Mouse (Mus musculus) Patski (cell line): ENCODE measurements around the gene Isg15. TPM values are rescaled to one million over a fixed set of nuclear protein-coding genes. Genes with fewer than 3 reads are reported as not detected.

Experiments used
- ATAC-seq: fragments of 100-300 bp; one replicate; pipeline ENCODE4 v1.8.0; 2021
- CTCF ChIA-PET: fragments of 350-600 bp; sonication (Branson Sonifier 250); formaldehyde crosslinking; loops from one replicate; lab custom pipeline; 2022; ENCODE audit warnings: inconsistent platforms; lab: Charles Lee
- POLR2A ChIA-PET: fragments of 350-600 bp; sonication (Branson Sonifier 250); formaldehyde crosslinking; loops from one replicate; lab custom pipeline; 2022; ENCODE audit warnings: antibody characterized with exemption, inconsistent platforms; lab: Charles Lee
- DNase-seq: peaks from one replicate; pipeline ENCODE4 v3.0.0-alpha.2; 2011; ENCODE audit warnings: low read depth, low spot score
- H3K27me3 ChIP-seq: fragments of 371-371 bp; one replicate; pipeline ENCODE4 v1.5.1; 2021
- CTCF ChIP-seq: fragments of 100-300 bp; IDR thresholded peaks from one replicate; pipeline ENCODE4 v1.5.1; 2021
- in situ Hi-C: fragments of 300-500 bp; cut with MboI; formaldehyde crosslinking; loops from 3 replicates; pipeline ENCODE4 v1.11.1; 2018; ENCODE audit warnings: low pct_unique_long_range_greater_than_20kb, mixed read lengths
- polyA plus RNA-seq: library from polyadenylated mRNA; unstranded; gene quantifications from one replicate; pipeline ENCODE4 v1.2.3, GENCODE M21; 2021

Gene Isg15
- polyA plus RNA-seq, 1 experiment from 2014 or later: 1.8 TPM

GRCm38 (mm10) chr4:156224276-156224675 lies 23.7 kb upstream of the Isg15 start:
- in situ Hi-C loops: no loop called here
- no peak for DNase-seq
- CTCF ChIA-PET: no interaction called here
- no peak for TF ChIP-seq CTCF
- H3K27me3 ChIP-seq: no peaks in the 10 kb centered on the region
- no peak for ATAC-seq
- POLR2A ChIA-PET: no interaction called here

- ATAC-seq (no peak), DNase-seq (no peak)
- POLR2A ChIA-PET: no interaction called here
- CTCF ChIA-PET: no interaction called here
- TF ChIP-seq CTCF: no peak
- in situ Hi-C loops: no loop called here
- H3K27me3 ChIP-seq: no peaks in the 10 kb centered on the region
These were observed 19.3 kb upstream of the Isg15 start for GRCm38 (mm10) chr4:156219936-156220335.

GRCm38 (mm10) chr4:156217838-156218237 lies 17.2 kb upstream of the Isg15 start:
- TF ChIP-seq CTCF: no peak
- ChIA-PET CTCF (no interaction called here), POLR2A (no interaction called here)
- H3K27me3 ChIP-seq: no peaks in the 10 kb centered on the region
- no peak for DNase-seq
- in situ Hi-C loops: no loop called here
- no peak for ATAC-seq

GRCm38 (mm10) chr4:156217022-156217669 lies 16.5 kb upstream of the Isg15 start:
- no peak for DNase-seq
- H3K27me3 ChIP-seq: no peaks in the 10 kb centered on the region
- in situ Hi-C loops: no loop called here
- POLR2A ChIA-PET: no interaction called here
- ATAC-seq: no peak
- CTCF ChIA-PET: no interaction called here
- TF ChIP-seq CTCF: no peak

- no peak for TF ChIP-seq CTCF
- ChIA-PET POLR2A (no interaction called here), CTCF (no interaction called here)
- ATAC-seq (no peak), DNase-seq (no peak)
- in situ Hi-C loops: no loop called here
- H3K27me3 ChIP-seq: no peaks in the 10 kb centered on the region
These were observed 15.6 kb upstream of the Isg15 start for GRCm38 (mm10) chr4:156216196-156216595.

- ATAC-seq (no peak), DNase-seq (no peak)
- no peak for TF ChIP-seq CTCF
- CTCF ChIA-PET: no interaction called here
- POLR2A ChIA-PET: interaction anchor here (0.8 kb wide), 1 partner anchor 10 kb away, joined by 3 read pairs; no protein-coding TSS in a partner anchor
- in situ Hi-C loops: no loop called here
- no peaks in the 10 kb centered on the region for H3K27me3 ChIP-seq
These were observed 15.0 kb upstream of the Isg15 start, which contains the start of gene Perm1 for GRCm38 (mm10) chr4:156215649-156216048. TSS of gene Perm1 (plus strand) at chr4:156215868.

- CTCF ChIA-PET: no interaction called here
- in situ Hi-C loops: no loop called here
- POLR2A ChIA-PET: no interaction called here
- TF ChIP-seq CTCF: no peak
- ATAC-seq: no peak
- DNase-seq: no peak
- H3K27me3 ChIP-seq: no peaks in the 10 kb centered on the region
These were observed 12.5 kb upstream of the Isg15 start for GRCm38 (mm10) chr4:156213134-156213533.

GRCm38 (mm10) chr4:156209963-156210635 lies 9.5 kb upstream of the Isg15 start:
- ChIA-PET POLR2A (no interaction called here), CTCF (no interaction called here)
- in situ Hi-C loops: no loop called here
- TF ChIP-seq CTCF: no peak
- DNase-seq: no peak
- no peak for ATAC-seq
- no peaks in the 10 kb centered on the region for H3K27me3 ChIP-seq

- CTCF ChIA-PET: no interaction called here
- DNase-seq: no peak
- ATAC-seq: no peak
- H3K27me3 ChIP-seq: no peaks in the 10 kb centered on the region
- in situ Hi-C loops: no loop called here
- TF ChIP-seq CTCF: no peak
- POLR2A ChIA-PET: no interaction called here
These were observed 8.3 kb upstream of the Isg15 start for GRCm38 (mm10) chr4:156208872-156209271.

GRCm38 (mm10) chr4:156203413-156204131 lies 3.0 kb upstream of the Isg15 start:
- DNase-seq: no peak
- no peak for ATAC-seq
- TF ChIP-seq CTCF: no peak
- in situ Hi-C loops: no loop called here
- no peaks in the 10 kb centered on the region for H3K27me3 ChIP-seq
- CTCF ChIA-PET: no interaction called here
- POLR2A ChIA-PET: no interaction called here

GRCm38 (mm10) chr4:156203001-156203412 lies 2.4 kb upstream of the Isg15 start, which contains the start of gene AW011738:
TSS of gene AW011738 (plus strand) at chr4:156203304.
- TF ChIP-seq CTCF: no peak
- DNase-seq: no peak
- ChIA-PET POLR2A (no interaction called here), CTCF (no interaction called here)
- in situ Hi-C loops: no loop called here
- H3K27me3 ChIP-seq: no peaks in the 10 kb centered on the region
- no peak for ATAC-seq
